Mouse (Mus musculus) spleen, adult 2 months (tissue): ENCODE results near the gene Gm21985.

Source experiments
- CTCF ChIP-seq: fragments of 200-500 bp; IDR thresholded peaks from 2 replicates; pipeline ENCODE4 v1.5.1; 2011; ENCODE audit warnings: mild to moderate bottlenecking, inconsistent platforms; ENCODE audit not compliant: insufficient read depth, insufficient read length, insufficient replicate concordance; ENCODE audit errors: extremely low read depth
- POLR2A ChIP-seq: fragments of 200-500 bp; IDR thresholded peaks from 2 replicates; pipeline ENCODE4 v1.6.1; 2011; ENCODE audit warnings: low read depth, low read length, inconsistent platforms

DNA sequence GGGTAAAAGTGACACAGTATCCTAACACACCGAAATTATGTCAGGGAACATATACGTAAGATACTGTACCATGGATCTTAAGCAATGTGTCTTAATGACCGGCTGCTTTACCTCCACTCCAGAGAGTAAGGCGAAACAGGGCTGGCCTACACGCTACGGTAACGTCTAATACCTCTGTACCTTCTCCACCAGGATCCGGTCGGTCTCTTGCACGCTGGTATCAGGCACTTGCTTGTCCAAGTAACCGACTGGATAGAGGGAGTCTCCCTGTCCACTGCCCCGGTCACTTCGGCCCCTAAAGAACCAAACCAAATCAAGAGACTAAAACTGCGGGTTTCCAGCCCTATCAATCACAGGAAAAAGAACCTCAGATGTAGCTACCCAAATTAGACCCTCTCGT is 101.1 kb downstream of the Gm21985 start:
- TF ChIP-seq CTCF, result no peak
- TF ChIP-seq POLR2A, result no peak
